Mouse (Mus musculus) myocyte (in vitro differentiated cells): ENCODE data around the gene Asb15. TPM values are rescaled to one million over a fixed set of nuclear protein-coding genes. Genes with fewer than 3 reads are reported as not detected.

Experiments used
- H3K27me3 ChIP-seq: one replicate; pipeline ENCODE4 v1.6.1; 2011; ENCODE audit not compliant: control insufficient read depth, insufficient read depth, insufficient read length
- H3K36me3 ChIP-seq: one replicate; pipeline ENCODE4 v1.6.1; 2011; ENCODE audit not compliant: control insufficient read depth, insufficient read depth
- H3K4me2 ChIP-seq: one replicate; pipeline ENCODE4 v1.6.1; 2011; ENCODE audit warnings: low read depth, control low read depth
- H3K4me3 ChIP-seq: one replicate; pipeline ENCODE4 v1.5.1; 2011; ENCODE audit warnings: mild to moderate bottlenecking, control low read depth, moderate library complexity
- H3K79me2 ChIP-seq: one replicate; pipeline ENCODE4 v1.6.1; 2011; ENCODE audit not compliant: control insufficient read depth, insufficient read depth
- H3ac ChIP-seq: one replicate; pipeline ENCODE4 v1.6.1; 2011; ENCODE audit not compliant: control insufficient read depth, insufficient read length
- CEBPB ChIP-seq: IDR thresholded peaks from 2 replicates; pipeline ENCODE4 v1.6.1; 2011; ENCODE audit warnings: mild to moderate bottlenecking, moderate library complexity; ENCODE audit not compliant: poor library complexity, insufficient read depth, severe bottlenecking
- E2F4 ChIP-seq: IDR thresholded peaks from one replicate; pipeline ENCODE4 v1.6.1; 2011; ENCODE audit warnings: mild to moderate bottlenecking, control low read depth, moderate library complexity; ENCODE audit not compliant: insufficient read depth
- MAX ChIP-seq: IDR thresholded peaks from one replicate; pipeline ENCODE4 v1.6.1; 2011; ENCODE audit warnings: low read depth, mild to moderate bottlenecking, control low read depth
- MYOD1 ChIP-seq, 3 experiments: IDR thresholded peaks; one replicate each; pipeline ENCODE4 v1.6.1; 2011; ENCODE audit warnings: control low read depth in 2 of 3, low read depth in 2 of 3, mild to moderate bottlenecking in 2 of 3, moderate library complexity in 1 of 3; ENCODE audit not compliant: insufficient read length in 2 of 3, control insufficient read depth in 1 of 3
- MYOG ChIP-seq, 3 experiments: IDR thresholded peaks; one replicate each; pipeline ENCODE4 v1.6.1; 2011; ENCODE audit warnings: control low read depth in 2 of 3, low read depth in 2 of 3, mild to moderate bottlenecking in 2 of 3; ENCODE audit not compliant: insufficient read length in 2 of 3, control insufficient read depth in 1 of 3, insufficient read depth in 1 of 3
- POLR2A ChIP-seq: IDR thresholded peaks from one replicate; pipeline ENCODE4 v1.6.1; 2011; ENCODE audit warnings: low read depth, mild to moderate bottlenecking, control low read depth, moderate library complexity; ENCODE audit not compliant: insufficient read length
- POLR2AphosphoS2 ChIP-seq: IDR thresholded peaks from one replicate; pipeline ENCODE4 v1.6.1; 2011; ENCODE audit warnings: low read depth, control low read depth; ENCODE audit not compliant: insufficient read length
- REST ChIP-seq: IDR thresholded peaks from one replicate; pipeline ENCODE4 v1.6.1; 2011; ENCODE audit warnings: mild to moderate bottlenecking, control low read depth, moderate library complexity; ENCODE audit not compliant: insufficient read depth, insufficient read length
- SRF ChIP-seq: IDR thresholded peaks from one replicate; pipeline ENCODE4 v1.6.1; 2011; ENCODE audit warnings: low read depth; ENCODE audit not compliant: control insufficient read depth, insufficient read length
- TCF12 ChIP-seq: IDR thresholded peaks from one replicate; pipeline ENCODE4 v1.6.1; 2011; ENCODE audit warnings: mild to moderate bottlenecking, control low read depth; ENCODE audit not compliant: poor library complexity, insufficient read depth, severe bottlenecking
- TCF3 ChIP-seq: IDR thresholded peaks from one replicate; pipeline ENCODE4 v1.6.1; 2011; ENCODE audit warnings: low read depth, control low read depth; ENCODE audit not compliant: insufficient read length
- USF1 ChIP-seq: IDR thresholded peaks from one replicate; pipeline ENCODE4 v1.6.1; 2011; ENCODE audit warnings: low read depth, mild to moderate bottlenecking, control low read depth, moderate library complexity
- polyA plus RNA-seq: library from polyadenylated mRNA; unstranded; fragments of >200 nt; fragmentation: generic; extraction: Trizol; gene quantifications from one replicate; pipeline ENCODE4 v1.2.1, GENCODE M21; 2012; ENCODE audit warnings: missing spikeins

Asb15 gene
- polyA plus RNA-seq, 1 experiment: 0.16 TPM

DNA sequence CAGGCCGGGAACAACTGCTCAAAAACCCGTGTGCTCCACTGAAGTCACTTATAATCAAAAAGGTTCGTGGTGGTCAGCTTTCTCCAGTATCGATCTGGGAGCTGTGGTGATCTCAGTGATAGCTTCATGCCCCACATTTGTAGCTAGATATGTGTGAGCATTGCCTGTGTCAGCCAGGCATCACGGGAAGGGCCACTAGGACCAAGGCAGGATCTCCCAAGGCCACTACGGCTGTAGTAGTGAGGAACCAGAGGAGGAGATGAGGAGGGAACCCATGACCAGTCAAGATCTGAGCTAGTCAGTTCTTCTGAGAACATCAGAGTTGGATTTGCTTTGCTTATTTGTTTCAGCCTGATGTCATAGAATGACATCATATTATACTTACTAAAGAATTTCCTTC is 71.2 kb downstream of the Asb15 start:
- Histone ChIP-seq H3K4me3 (peak overlapping the region; percentile 37), H3K4me2 (peak overlapping the region; percentile 49), H3K79me2 (peaks cover 4% of the 10 kb centered on the region), H3K27me3 (no peaks in the 10 kb centered on the region), H3ac (no peak overlapping the region), H3K36me3 (no peaks in the 10 kb centered on the region)
- TF ChIP-seq MYOG (IDR thresholded peaks at IDR 0.05; ENCODE audit: control insufficient read depth in 1 of 3, insufficient read depth in 1 of 3, insufficient read length in 2 of 3, low read depth in 2 of 3): no peak
- no peak for TF ChIP-seq E2F4
- TF ChIP-seq REST: no peak
- no peak for TF ChIP-seq TCF12
- no peak for TF ChIP-seq TCF3
- no peak for TF ChIP-seq SRF
- no peak for TF ChIP-seq MAX
- no peak for TF ChIP-seq CEBPB
- no peak for TF ChIP-seq MYOD1 (IDR thresholded peaks at IDR 0.05; ENCODE audit: control insufficient read depth in 1 of 3, insufficient read length in 2 of 3, low read depth in 2 of 3)
- peak; percentile 38 for TF ChIP-seq POLR2A
- peak; percentile 61 for TF ChIP-seq POLR2AphosphoS2
- no peak for TF ChIP-seq USF1

DNA sequence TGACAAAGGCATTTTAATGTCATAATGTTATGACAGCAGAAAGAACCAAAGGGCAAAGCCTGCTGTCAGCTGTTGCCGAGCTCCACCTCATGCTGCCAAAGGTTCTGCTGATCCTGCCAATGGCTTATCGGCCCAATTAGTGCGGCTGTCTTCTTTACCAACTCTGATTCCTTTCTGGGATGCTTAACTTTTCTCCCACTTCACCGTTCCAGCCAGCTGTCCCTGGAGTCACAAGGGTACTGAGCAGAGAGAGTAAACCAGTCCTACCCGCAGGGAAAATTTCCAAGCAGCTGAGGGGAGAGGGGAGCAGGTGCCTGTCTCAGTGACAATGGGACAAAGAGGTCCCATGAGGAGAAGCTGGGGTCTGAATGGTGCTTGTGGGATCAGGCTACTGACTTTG is 71.7 kb downstream of the Asb15 start:
- TF ChIP-seq MYOG (IDR thresholded peaks at IDR 0.05; ENCODE audit: control insufficient read depth in 1 of 3, insufficient read depth in 1 of 3, insufficient read length in 2 of 3, low read depth in 2 of 3): peak; percentile 38 to 98 (median 87)
- peak; percentile 82 for TF ChIP-seq TCF12
- TF ChIP-seq E2F4: no peak
- TF ChIP-seq MYOD1 (IDR thresholded peaks at IDR 0.05; ENCODE audit: control insufficient read depth in 1 of 3, insufficient read length in 2 of 3, low read depth in 2 of 3): peak; percentile 59 to 77 (median 70)
- TF ChIP-seq CEBPB: no peak
- H3K79me2 ChIP-seq: peaks cover 4% of the 10 kb centered on the region
- peak overlapping the region; percentile 63 for H3K4me2 ChIP-seq
- H3K27me3 ChIP-seq: no peaks in the 10 kb centered on the region
- no peaks in the 10 kb centered on the region for H3K36me3 ChIP-seq
- H3K4me3 ChIP-seq: peak overlapping the region; percentile 37
- H3ac ChIP-seq: no peak overlapping the region

DNA sequence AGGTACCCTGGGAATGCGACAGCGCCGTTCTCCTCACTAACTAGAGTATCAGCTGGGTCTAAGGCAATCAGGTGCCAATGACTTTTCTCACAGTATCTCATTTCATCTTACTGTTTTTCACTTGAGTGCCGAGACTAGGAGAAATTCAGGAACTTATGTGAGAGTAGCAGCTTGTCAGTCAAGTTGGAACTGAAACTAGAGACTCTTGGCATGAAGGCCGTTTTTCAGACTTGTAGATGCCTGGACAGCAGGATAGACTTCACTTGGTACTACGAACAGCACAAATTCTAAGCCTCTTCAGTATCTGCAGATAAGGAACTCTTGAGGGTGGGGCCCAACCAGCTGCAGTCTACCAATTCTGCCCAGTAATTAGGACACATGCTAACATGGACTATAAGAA is 72.2 kb downstream of the Asb15 start:
- H3K36me3 ChIP-seq: no peaks in the 10 kb centered on the region
- no peaks in the 10 kb centered on the region for H3K27me3 ChIP-seq
- peaks cover 4% of the 10 kb centered on the region for H3K79me2 ChIP-seq
- TF ChIP-seq REST (no peak), MAX (no peak)
- peak overlapping the region; percentile 37 for H3K4me3 ChIP-seq
- H3ac ChIP-seq: no peak overlapping the region
- peak overlapping the region; percentile 63 for H3K4me2 ChIP-seq

DNA sequence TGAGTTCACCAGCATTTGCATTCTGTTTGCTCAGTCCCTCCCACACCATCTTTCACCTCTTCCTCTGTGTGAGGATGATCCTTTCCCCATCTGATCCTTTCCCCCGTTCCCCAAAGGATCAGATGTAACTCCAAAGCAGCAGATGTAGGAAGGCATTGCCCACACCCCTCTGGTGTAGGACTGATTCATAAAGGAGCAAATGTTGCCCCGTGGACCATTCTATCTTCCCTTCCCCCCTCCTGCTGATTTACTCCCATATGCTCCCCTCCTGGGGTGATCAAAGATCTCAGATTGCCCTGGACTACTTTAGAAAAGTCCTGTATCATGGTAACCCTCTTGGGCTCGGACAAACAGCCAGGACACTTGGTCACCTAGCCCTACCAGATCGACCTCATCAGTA is 72.8 kb downstream of the Asb15 start:
- H3K27me3 ChIP-seq: no peaks in the 10 kb centered on the region
- H3ac ChIP-seq: no peak overlapping the region
- peak overlapping the region; percentile 37 for H3K4me3 ChIP-seq
- no peak for TF ChIP-seq USF1
- TF ChIP-seq POLR2AphosphoS2: no peak
- TF ChIP-seq MYOG (IDR thresholded peaks at IDR 0.05; ENCODE audit: control insufficient read depth in 1 of 3, insufficient read depth in 1 of 3, insufficient read length in 2 of 3, low read depth in 2 of 3): no peak
- TF ChIP-seq CEBPB: no peak
- no peak for TF ChIP-seq MAX
- TF ChIP-seq TCF12: no peak
- no peak for TF ChIP-seq SRF
- no peak for TF ChIP-seq POLR2A
- TF ChIP-seq MYOD1 (IDR thresholded peaks at IDR 0.05; ENCODE audit: control insufficient read depth in 1 of 3, insufficient read length in 2 of 3, low read depth in 2 of 3): no peak
- H3K4me2 ChIP-seq: peak overlapping the region; percentile 63
- H3K36me3 ChIP-seq: peaks cover under 1% of the 10 kb centered on the region
- H3K79me2 ChIP-seq: peaks cover 4% of the 10 kb centered on the region

DNA sequence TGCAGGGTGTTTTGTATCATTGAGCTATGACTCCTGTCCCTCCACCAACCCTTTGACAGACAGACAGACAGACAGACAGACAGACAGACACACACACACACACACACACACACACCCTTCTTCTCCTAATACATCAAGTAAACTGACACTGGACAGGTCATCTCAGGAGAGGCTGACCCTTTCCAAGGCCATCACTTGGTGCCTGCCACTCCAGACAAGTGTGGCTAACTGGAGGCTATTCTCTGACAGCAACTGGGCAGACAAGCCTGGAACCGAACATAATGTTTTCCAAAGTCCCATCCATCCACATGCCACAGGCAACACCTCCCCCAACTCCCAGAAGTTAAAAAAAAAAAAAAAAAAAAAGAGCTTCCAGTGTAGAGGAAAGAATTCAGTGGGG is 73.7 kb downstream of the Asb15 start:
- H3K27me3 ChIP-seq: no peaks in the 10 kb centered on the region
- peak overlapping the region; percentile 63 for H3K4me2 ChIP-seq
- no peak overlapping the region for H3K4me3 ChIP-seq

More for the DNA sequence above, 73.7 kb downstream of the Asb15 start:
- no peak overlapping the region for H3ac ChIP-seq
- no peak for TF ChIP-seq MAX
- TF ChIP-seq POLR2A: no peak
- no peak for TF ChIP-seq SRF
- TF ChIP-seq POLR2AphosphoS2: no peak
- no peak for TF ChIP-seq MYOG (IDR thresholded peaks at IDR 0.05; ENCODE audit: control insufficient read depth in 1 of 3, insufficient read depth in 1 of 3, insufficient read length in 2 of 3, low read depth in 2 of 3)
- TF ChIP-seq MYOD1 (IDR thresholded peaks at IDR 0.05; ENCODE audit: control insufficient read depth in 1 of 3, insufficient read length in 2 of 3, low read depth in 2 of 3): no peak
- TF ChIP-seq USF1: no peak
- no peak for TF ChIP-seq TCF3
- TF ChIP-seq TCF12: no peak
- H3K36me3 ChIP-seq: peaks cover 7% of the 10 kb centered on the region
- H3K79me2 ChIP-seq: peaks cover 4% of the 10 kb centered on the region
